8 mouse cellular contexts compared by ENCODE assay signal in genomic region chr2:167777331-167778085, GRCm38 (mm10).
A peak's percentile ranks its signal among the peaks of the same experiment; 100 is the strongest.
DNase-seq lines count a peak whose midpoint lies in the region; ATAC-seq and TF ChIP-seq lines count a peak whose summit lies in the region.

No protein-coding gene starts in this region.

- H3K4me3 ChIP-seq in G1E (ENCODE audit: low read depth, low read length) = peak overlapping the region; percentile 73
- peak overlapping the region; percentile 64 for H3K4me3 ChIP-seq in bone marrow macrophage, adult 2 months (ENCODE audit: insufficient read depth, low read length)
- H3K4me3 ChIP-seq in hindbrain, embryonic 14.5 days (replicated peaks; ENCODE audit: low read length) = peak overlapping the region; percentile 47

- ATAC-seq in G1E (ENCODE audit: extremely low read depth, insufficient number of reproducible peaks, low FRiP score, poor library complexity, severe bottlenecking) = peak; percentile 35; the same call in 1 of the 2 replicates
- ATAC-seq in hindbrain, embryonic 14.5 days (ENCODE audit: low FRiP score) = peak; percentile 67

- peaks cover 69% of the 10 kb centered on the region for H3K4me1 ChIP-seq in G1E (ENCODE audit: insufficient read depth, low read depth, low read length)
- peaks cover 51% of the 10 kb centered on the region for H3K4me1 ChIP-seq in bone marrow macrophage, adult 2 months (ENCODE audit: control insufficient read depth, insufficient read depth, low read length)
- peaks cover 15% of the 10 kb centered on the region for H3K4me1 ChIP-seq in hindbrain, embryonic 14.5 days (replicated peaks; ENCODE audit: control insufficient read depth, insufficient read depth, low read length)

- H3K36me3 ChIP-seq in G1E (replicated peaks) = peaks cover 18% of the 10 kb centered on the region
- H3K36me3 ChIP-seq in hindbrain, embryonic 14.5 days (replicated peaks; ENCODE audit: control insufficient read depth, insufficient read depth) = no peaks in the 10 kb centered on the region

- peaks cover 54% of the 10 kb centered on the region for H3K27me3 ChIP-seq in G1E (ENCODE audit: insufficient read depth, low read length)
- H3K27me3 ChIP-seq in hindbrain, embryonic 14.5 days (ENCODE audit: control insufficient read depth, insufficient read depth, low read length) = no peaks in the 10 kb centered on the region

- intact Hi-C loops in left cerebral cortex, postnatal 4 days (cut with DNase I) = no loop called here

- peak overlapping the region; percentile 68 for H3K9ac ChIP-seq in hindbrain, embryonic 14.5 days

- peak; percentile 69 for DNase-seq in G1E (ENCODE audit: low spot score)
- peak; percentile 91 for DNase-seq in gastrocnemius, adult 18-20 months (ENCODE audit: low spot score)
- DNase-seq in hindbrain, embryonic 14.5 days (ENCODE audit: low spot score) = peak; percentile 69
- DNase-seq in left cerebral cortex, postnatal 4 days = peak; percentile 78
- peak; percentile 79 for DNase-seq in mesoderm, embryonic 11.5 days (ENCODE audit: low read depth, low spot score)
- peak; percentile 50 for DNase-seq in right cerebral cortex, postnatal 4 days
- DNase-seq in urinary bladder, postnatal 4 days (ENCODE audit: low spot score in 2 of 2) = peak; percentile 82

- TF ChIP-seq CTCF in G1E (IDR thresholded peaks at IDR 0.05; ENCODE audit: low read depth, low read length) = no peak
- no peak for TF ChIP-seq CTCF in bone marrow macrophage, adult 2 months (IDR thresholded peaks at IDR 0.05; ENCODE audit: low read depth, low read length)

- 2% methylated on average over 33 of the region's 33 CpGs for WGBS in hindbrain, embryonic 14.5 days

- peak overlapping the region; percentile 94 for H3K27ac ChIP-seq in bone marrow macrophage, adult 2 months (ENCODE audit: insufficient read depth, low read depth, low read length)
- H3K27ac ChIP-seq in hindbrain, embryonic 14.5 days = 0 out of 2 replicates have a peak overlapping the region, but pooled peaks have one; percentile 3

- no peaks in the 10 kb centered on the region for H3K9me3 ChIP-seq in G1E (replicated peaks)
- no peaks in the 10 kb centered on the region for H3K9me3 ChIP-seq in hindbrain, embryonic 14.5 days (ENCODE audit: control insufficient read depth, low read length)

- peak overlapping the region; percentile 73 for H3K4me2 ChIP-seq in hindbrain, embryonic 14.5 days (replicated peaks)

- no peak for TF ChIP-seq POLR2A in bone marrow macrophage, adult 2 months (IDR thresholded peaks at IDR 0.05; ENCODE audit: borderline replicate concordance, low read depth, low read length)

Comparison
In these comparisons a context has a peak if more than half of its experiments do, and no peak if none do; other contexts are left out.
1. Peak in every context shown above with its lines: DNase-seq, ATAC-seq, H3K4me3 ChIP-seq and H3K27ac ChIP-seq.